Mouse (Mus musculus) adrenal gland, postnatal 10 days (tissue): ENCODE data around the gene Ubl3. TPM values are rescaled to one million over a fixed set of nuclear protein-coding genes. Genes with fewer than 3 reads are reported as not detected.
A peak's percentile ranks its signal among the peaks of the same experiment; 100 is the strongest.

Experiments used
- DNase-seq: peaks from one replicate; pipeline ENCODE4 v3.0.0; 2021; ENCODE audit warnings: mixed read lengths
- total RNA-seq, 2 experiments: library from RNA; stranded (reverse); gene quantifications; 2 replicates each; pipeline ENCODE4 v1.2.3; 2021

Ubl3 gene
- total RNA-seq, 2 experiments from 2014 or later, result 109 to 119 TPM

DNA sequence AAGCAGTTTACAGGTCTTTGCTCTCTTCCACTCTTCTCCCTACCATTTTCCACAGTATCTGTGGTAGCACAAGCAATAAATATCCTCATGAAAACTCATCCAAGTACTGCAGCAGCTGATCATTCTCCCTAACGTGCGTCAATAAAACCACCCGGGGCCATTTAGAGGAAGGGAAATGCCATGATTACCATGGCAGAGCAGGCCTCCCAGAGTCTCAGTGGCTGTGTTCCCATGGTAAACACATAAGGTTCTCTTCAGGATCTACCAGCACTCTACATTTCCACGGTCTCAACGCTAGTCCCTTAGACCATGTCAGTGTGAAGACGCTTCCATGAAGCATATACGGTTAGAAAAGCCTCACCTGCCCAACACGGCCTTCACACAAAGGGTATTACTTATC lies 26.0 kb downstream of the Ubl3 start:
- DNase-seq, result no peak

DNA sequence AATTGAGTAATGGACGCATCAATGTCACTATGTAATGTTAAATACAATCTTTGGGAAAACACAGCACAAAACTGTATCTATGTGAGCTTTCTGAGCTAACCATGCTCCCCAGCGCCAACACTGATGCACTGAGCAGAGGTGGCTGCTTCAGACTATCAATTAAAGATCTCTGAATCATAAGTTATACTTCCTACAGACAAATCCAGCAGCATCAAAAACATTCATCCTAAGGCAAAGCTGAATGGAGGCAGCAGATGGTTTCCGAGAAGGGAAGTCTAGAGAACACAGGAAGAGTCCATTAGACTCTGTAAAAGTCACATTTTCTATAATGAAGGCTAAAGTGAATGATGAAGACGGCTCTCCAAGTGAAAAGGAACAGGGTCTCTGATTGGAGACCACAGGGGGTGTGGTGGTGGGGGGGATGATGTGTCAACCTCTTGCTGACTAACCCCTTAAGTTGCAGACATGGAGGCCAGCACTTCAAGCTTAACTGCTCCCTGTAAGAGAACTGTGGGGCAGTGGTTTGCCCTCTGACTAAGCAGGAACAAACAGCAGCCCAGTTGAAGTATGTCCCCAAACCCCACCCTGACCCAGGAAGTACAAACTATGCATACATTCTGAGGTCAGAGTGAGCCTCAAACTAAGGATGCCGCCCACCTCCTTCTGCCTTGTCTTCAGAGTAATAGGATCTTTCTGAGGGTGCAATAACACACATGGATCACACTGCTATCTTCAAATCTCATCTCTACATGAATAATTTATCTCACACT lies 29.2 kb downstream of the Ubl3 start:
- no peak for DNase-seq

DNA sequence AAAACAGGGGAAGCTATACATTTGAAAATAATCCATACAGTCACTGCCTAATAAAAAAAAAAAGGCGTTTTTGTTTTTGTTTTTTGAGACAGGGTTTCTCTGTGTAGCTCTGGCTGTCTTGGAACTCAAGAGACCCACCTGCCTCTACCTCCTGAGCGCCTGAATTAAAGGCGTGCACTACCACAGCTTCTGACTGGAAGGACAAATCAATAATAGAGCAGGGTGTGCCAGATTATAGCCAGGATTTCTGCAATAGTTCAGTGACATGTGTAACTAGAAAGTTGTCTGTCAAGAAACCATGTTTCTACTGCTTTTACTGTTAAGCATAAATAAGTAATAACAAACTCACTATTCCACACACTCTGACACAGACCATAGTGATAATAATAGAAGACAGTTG lies 30.2 kb downstream of the Ubl3 start:
- DNase-seq, result no peak

DNA sequence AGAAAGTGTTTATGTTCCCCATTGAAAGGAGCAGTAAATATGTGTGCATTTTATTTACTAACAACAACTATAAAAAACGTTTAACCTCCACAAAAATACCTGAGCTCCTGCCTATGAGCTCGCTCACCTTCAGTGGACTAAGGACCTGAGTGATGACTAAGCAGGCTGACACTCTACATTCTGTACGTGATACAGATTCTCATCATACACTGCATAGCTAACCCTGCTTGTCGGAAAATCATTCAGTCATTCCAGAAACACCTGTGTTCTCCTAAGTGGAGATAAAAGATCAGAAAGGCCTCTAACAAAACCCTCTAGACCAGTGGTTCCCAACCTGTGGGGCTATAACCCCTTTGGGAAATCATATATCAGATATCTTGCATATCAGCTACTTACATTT lies 35.1 kb downstream of the Ubl3 start:
- DNase-seq, result no peak

DNA sequence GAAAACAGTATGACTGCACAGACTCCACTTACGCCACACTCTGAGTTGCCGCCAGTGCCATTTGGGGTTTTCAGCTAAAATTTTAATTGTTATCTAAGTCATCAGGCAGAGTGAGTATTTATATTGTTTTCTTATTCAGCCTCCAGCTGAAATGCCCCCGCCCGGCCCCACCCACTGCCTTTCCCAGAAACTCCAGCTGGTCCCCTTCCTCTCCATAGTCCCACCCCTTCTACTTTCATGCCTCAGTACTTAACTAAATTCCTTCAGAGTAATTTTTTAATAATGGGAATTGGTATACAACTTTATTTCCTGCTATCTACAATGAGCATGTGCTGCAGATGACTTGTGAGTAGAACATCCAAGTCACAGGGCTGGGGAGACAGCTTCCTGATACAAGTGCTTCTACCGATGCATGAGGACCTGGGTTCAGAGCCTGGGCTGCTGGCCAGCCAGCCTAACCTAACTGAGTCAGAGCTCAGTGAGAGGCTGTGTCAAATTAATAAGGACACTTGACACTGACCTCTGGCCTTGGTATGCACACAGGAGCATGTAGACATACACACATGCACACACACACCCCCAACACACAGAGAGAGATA lies 40.4 kb downstream of the Ubl3 start:
- DNase-seq, result peak; percentile 29

DNA sequence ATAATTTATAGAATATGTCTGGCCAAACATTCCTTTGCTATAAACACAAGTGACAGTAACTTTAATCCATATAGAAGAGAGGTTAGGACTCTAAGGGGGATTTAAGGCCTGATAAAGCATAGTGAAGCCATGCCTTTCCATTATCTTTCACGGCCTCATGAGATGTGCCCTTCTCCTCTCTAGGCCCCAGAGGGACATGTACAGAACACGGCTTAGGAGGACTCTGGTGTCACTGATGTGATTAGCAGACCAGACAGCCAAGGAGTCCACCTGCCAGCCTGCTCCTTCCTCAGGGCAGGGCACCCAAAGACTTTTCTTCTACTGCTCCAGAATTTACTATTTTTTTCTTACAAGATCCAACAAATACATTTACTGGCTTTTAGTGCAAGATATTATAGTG lies 42.3 kb downstream of the Ubl3 start:
- no peak for DNase-seq

DNA sequence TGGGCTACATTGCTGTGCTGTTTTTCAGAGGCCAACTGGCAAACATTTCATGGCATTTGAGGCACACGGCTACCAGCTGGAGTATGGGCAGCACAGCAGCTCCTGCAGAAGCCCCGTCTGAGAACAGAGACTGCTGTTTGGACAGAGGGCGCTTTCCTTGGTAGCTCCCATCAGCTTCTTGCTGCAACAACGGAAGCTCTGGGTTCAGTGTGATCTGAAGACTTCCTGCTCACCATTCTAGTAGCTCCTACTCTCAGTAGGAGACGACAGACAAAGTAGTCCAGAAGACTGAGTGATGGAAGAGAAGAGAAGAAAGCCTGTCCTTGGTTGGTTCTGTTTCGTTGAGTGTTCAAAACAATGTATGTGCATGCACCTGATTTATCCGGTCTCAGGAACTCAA lies 42.9 kb downstream of the Ubl3 start:
- no peak for DNase-seq

DNA sequence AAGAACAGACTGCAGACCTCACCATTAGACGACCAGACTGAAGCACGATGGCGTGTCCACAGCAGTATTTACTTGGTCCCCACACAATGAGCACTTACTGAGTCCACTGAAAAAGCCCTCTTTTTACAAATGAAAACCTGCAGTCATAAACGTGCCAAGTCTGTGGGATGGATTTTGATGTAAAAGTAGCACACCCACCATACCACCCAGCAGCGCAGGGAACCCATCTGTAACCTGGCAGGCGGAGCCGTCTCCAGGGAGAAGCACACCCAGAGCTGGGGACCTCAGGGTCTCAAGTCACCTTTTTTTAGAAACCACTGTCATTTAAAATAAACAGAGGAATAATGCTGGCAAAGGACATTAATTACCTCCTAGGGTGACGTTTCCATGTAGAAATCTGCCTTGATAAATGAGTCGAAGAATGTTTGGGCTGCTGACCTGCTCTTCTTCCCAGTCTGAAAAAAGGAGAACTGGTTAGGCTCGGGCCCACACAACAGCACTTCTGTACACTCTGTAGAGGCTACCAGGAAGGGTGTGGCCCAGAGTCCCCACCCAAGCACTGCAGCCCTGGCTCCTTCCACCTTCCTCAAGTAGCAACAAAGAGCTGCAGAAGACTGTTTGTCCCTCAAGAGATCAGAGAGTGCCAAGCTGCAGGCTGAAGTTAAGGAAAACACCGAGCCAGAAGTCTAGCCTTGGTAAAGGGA lies 43.5 kb downstream of the Ubl3 start:
- no peak for DNase-seq

DNA sequence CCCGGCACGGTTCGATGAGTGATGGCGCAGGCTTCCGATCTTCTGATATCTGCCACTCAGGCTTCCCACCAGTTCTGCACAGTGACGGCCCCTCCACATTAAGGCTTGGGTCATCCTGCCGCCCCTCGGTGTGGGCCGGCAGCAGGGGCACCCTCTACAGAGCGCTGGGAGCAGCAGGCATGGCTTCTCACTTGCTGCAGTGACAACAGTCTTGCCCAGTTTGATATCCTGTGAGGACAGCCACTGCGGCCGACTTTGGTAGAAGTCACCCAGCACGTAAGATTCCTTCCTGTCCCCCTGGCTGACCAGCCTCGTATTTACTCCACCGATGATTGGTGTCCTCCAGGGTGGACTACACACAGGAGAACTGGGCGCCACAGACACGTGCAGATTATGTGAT lies 47.2 kb downstream of the Ubl3 start:
- DNase-seq, result no peak

DNA sequence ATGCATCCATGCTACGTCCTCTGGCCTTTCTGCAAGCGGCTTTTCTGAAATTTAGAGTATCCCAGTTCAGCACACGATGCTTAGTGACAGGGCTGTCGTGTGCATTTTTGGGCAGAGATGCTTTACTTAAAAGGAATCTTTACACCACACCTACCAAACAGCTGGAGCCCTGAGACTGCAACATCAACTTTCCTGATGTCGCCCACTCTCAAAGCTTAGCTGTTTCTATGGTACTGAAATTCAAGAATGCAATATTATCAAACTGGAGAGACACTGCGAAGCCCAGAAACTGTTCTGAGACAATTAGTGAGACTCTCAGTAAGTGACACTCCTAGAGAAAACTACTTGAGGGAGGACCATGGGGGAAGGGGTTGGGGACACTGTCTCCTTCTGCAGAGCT lies 50.4 kb downstream of the Ubl3 start:
- DNase-seq, result no peak

DNA sequence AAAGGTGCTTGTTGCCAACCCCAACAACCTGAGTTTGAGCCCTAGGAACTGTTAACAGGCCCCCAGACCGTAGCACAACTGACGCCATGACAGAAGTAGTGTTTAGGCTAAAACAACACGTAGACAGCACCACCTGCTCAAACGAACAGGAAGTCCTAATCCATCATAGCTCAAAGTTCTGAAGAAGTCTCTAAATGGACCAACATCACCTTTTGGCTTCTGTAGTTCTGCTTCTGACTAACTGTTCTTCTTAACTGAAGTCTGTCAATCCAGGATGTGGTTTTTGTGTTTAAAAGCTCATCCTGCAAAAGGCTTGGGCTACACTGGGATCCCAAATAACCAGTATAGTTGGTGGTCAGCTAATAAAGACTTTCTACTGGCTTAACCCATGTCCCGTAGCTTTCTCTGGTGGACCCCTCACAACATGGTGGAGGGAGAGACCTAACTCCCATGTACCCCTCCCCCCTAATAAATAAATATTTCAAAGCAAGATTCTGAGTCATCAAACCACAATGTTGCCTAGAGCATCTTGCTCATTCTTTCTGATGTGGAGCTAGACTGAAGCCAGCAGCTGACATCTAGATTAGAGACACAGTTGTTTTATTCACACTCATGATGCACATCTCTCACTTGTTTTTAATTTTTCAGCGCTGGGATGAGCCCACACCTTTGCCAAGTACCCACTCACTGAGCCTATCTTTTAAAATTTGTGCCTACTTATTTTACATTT lies 51.2 kb downstream of the Ubl3 start:
- DNase-seq, result no peak

DNA sequence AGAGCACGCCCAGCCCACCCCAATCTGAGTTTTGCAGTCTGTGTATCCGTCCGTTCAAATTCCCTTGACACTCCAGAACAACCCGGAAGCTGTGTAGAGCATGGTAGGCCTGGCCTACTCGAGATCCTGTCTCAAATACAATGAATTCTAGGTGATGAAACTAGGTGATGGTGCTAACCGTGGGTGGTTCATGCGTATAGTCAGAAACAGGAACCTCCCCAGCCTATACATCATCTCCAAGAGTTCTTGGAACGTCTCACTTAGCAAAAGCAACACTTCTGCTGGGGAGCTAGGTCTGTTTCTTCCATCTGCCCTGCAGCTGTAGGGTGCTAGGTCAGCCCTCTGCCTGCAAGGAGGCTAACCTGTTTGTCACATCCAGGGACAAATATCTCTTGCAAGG lies 52.1 kb downstream of the Ubl3 start:
- DNase-seq, result no peak

DNA sequence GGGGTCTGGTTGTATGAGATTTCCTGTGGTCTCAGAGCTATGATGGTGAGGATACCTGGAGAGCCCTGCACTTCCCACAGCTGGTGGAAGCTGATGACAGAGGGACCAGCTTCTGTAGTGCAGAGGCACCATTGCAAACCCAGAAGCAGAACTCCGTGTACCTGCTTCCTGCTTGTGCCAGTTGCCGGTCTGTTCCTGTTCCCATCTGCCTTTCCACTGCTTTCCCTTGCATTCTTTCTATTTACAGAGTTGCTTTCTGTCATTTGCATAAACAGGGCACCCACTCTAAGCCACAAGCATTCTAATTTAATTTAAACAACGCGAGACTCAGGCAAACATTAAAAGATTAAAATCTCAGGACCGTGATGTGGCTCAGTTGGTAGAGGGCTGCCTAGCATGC lies 53.0 kb downstream of the Ubl3 start:
- no peak for DNase-seq

DNA sequence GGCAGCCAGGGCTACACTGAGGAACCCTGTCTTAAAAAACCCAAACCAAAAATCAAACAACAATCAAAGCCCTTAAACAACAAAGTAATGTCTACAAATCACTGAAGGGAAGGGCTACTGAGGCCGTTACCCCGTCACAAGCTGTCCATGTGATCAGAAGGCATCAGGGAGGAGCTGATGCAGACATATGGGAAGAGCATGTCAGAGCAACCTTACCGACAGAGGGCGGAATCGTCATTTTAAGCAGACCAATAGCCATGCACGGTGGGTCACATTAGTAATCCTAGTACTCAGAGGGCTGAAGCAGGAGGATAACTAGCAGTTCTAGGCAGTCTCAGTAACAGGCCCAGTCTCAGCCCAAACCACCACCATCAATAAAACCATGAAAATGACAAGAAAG lies 56.6 kb downstream of the Ubl3 start:
- DNase-seq, result no peak

DNA sequence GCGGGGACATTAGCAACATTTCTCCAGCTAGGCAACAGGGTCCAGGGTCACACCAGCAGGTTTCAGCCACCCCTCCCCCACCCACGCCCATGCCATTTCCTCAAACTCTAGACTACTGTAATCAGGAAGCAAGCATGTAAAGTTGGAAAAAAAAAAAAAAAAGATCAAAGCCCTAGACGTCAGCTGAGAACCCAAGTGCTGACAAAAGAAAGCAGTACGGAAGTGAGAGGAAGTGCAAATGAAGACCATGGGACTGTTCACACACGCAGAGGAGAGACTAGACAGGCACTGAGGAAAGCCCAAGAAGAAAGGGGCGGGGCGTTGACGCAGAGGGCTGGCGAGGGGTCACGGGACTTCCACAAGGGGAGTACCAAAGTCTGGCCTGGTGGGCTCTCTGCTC lies 57.4 kb downstream of the Ubl3 start:
- DNase-seq, result no peak

DNA sequence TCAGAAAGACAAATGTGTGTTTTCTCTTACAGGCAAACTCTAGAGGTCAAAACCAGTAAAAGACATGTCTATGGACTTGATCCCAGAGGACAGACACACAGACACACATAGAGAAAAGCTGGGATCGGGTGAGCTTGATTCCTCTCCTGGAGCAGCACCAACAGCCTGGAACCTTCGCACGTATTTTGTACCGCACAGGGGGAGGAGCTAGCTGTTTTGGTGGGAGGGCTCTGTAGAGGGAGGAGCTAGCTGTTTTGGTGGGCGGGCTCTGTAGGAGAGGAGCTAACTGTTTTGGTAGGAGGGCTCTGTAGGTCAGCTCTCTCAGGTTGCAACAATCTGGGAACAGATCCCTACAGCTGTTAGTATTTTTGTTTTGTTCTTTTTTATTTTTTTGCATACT lies 58.3 kb downstream of the Ubl3 start:
- DNase-seq, result no peak

DNA sequence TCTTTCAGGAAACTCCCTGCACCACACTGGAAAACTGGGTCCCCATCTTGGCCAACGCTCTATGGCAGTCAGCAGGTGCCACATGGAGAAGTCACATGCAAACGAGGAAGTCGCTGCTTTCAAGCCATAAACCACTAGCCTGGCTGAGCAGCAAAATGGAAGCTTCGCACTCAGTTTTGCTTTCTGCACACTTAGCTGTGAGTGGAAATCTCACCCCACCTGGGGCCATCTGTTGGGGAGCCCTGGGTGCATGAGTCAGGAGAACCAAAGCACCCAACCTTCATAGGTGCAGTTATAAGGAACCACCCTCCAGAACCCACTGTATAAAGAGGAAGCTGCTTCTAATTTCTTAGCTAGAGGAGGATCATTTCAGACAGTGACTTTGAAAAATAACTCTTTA lies 59.6 kb downstream of the Ubl3 start:
- no peak for DNase-seq

DNA sequence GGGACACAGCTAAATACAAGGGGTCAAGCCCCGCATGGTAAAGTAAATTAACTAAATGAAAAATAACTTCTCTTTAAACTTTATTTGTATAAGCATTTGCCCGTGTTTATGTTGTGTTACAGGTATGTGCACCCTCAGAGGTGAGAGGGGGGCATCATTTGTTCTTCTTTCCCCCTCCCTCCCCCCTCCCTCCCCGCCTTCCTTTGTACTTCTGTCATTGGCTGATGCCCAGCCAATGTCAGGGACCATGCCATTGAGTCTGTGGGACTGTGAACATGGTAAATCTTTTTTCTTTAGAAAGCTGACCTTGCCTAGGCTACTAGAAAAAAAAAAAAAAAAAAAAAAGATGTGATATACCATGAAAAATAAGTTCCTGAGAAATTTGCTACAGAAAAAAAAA lies 62.2 kb downstream of the Ubl3 start:
- no peak for DNase-seq

DNA sequence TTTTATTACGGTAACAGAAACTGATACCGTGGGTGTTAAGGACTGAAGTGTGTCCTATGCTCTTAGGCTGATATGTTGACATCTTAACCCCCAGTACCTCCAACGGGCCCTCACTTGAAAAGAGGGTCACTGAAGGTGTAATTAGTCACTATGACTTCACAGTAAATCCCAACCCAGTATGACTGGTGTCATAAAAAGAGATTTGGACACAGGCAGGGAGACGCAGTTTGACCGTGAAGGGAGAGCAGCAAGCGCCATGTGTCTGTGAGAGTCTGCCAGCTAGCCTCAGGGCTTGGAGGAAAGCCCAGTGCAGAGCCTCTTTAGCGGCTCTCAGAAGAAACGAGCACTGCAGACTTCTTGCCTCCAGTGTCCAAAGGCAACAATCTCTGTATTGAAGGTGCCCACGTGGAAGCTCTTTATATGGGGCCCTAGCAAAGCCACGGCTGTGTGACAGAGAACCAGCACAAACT lies 62.8 kb downstream of the Ubl3 start:
- peak; percentile 74 for DNase-seq

DNA sequence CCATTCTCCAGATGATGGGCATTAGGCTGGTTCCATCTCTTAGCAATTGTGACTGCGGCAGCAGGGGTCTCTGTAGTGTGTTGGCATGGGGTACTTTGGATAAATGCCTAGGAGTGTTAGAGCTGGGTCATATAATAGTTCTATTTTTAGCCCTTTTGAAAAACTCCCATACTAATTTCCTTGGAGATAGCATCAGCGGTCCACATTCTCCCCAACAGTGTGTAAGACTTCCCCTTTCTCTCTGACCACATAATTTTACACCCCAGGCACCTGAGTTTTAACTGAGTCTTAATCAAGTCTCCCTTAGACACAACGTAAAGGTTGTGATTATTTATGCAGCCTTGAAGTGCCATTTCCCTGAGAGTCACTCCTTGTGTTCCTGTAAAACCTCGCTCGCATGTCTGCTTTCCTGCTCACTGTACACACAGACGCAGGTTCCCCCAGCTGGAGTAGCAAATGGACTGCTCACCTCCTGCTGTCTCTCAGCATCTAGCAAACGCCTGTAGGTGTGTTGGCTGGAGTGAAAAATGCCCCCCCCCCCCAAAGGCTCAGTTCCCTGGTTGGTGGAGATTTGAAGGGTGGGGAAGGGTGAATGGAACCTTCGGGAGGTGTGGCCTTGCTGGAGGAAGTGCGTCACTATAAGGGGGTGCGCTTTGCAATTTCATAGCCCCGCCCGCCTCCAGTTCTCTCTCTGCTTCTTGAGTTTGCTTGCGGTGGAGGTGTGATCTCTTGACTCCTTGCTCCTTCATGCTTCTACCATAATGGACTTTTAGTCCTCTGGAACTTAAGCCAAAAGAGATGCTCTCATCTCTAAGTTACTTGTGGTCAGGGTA lies 63.5 kb downstream of the Ubl3 start:
- DNase-seq, result no peak

DNA sequence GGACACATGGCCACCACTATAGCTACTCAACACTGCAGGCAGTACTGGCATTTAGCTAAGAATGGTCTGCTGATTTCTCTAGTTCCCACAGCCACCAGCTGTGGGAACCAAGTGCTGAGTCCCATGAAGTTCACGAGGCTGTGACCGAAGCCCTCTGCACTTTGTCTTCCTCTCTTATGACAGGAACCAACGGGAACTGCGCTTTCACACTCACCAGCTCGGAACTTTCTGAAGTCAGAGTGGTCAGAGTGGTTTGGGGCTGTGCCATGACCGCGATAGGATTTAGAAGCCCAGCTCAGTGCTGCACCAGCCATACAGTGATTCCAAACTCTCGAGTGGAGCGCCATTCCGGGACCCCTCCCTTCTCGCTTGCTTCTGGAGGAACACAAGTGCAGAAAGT lies 66.4 kb downstream of the Ubl3 start:
- no peak for DNase-seq

DNA sequence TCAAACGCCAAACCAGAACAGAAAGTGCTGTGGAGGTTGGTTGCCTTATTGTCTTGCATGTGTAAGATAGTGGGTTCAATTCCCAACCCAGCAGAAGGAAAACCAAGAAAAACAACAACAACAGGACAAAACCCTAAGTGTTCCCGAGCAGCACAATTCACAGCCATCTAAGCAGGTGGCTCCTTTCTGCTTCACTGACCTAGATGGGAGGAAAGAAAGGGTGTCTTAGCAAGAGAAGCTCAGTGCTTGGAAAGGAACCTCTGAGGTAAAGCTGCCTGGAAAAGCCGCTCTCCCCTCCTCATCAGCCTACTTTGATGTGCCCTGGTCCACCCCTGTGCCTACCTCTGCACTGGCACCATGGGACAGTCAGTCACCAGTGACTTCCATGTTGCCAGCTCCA lies 70.8 kb downstream of the Ubl3 start:
- no peak for DNase-seq
